Mouse (Mus musculus) T-cell, adult 2 months (primary cell): ENCODE results near the gene 9330182L06Rik.

Experiments used
- DNase-seq: peaks from one replicate; pipeline ENCODE4 v3.0.0; 2022; ENCODE audit warnings: low spot score

9330182L06Rik gene

DNA sequence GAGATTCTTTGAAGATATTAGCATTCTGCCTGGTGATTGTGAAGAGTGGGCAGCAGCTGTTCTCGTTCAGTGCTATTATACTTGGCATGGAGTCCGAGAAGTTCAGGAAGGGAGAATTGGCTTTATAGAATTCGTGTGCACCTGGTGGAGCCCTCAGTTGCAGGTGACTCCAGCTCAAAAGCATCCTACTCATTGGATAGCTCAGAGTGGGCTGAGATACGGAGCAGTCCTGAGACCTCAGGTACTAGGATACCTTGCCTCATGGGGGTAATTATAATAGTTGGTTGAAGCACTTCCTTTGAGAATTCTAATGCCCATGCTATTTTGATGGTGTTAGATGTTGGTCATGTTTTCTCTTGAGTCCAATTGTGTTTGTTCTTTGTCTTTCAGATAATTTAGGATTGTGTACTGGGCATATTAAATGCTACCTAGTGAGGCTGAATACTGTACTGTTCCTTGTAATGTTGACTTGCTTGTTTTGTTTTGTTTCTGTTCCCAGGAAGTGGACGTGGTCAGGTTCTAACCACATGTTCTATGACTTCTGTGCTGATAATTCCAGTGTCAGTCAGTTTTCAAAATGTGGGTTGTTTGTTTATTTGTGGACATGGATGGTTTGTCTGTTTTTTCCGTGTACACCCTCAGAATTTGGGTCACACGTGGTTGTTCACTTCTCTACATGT, 96.2 kb downstream of the 9330182L06Rik start:
- DNase-seq = no peak

DNA sequence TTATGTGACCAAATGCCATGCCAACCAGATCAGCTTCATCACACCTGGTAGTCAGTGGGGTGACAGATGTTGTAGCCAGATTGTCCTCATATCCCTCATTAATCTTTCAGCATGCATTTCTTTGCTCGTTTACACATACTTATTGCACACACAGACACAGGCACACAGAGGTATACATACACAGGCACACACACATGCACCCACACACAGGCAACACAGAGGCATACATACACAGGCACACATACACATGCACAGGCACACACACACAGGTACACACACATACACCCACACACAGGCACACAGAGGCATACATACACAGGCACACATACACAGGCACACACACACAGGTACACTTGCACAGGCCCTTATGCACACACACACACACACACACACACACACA, 99.0 kb downstream of the 9330182L06Rik start:
- DNase-seq = no peak

DNA sequence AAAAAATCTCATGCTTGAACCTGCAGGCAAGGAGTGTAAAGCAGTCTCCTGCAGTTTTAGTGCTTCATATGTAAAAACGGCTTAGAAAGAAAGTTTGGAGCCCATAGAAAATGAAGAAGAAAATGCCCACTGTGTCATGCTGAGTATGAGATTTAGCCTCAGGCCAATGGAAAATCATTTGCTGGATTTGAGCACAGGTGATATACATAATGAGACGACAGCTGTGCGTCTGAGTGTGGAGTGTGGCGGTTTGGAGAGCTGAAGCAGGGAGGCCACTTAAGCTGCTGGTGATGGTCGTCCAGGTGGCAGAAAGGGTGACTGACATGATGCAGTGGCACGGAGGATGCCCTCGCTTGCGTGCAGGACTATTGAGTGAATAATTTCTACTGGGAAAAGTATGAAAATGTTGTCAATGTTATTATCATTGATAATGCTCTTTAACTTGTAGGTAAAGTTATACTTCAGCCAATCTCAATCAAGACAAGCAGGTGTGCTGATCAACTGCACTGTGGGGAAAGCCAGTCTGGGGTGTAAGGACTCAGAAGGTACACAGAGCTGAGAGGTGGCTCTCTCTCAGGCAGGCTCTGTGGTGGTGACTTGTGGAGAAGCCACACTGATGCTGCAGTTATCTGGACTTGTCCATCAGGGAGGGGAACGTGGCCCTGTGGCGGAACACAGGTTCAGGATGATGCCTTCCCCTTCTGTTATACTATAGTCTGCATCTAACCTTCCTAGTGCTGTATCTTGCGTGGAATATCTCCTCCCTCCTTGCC, 102.2 kb downstream of the 9330182L06Rik start:
- no peak for DNase-seq

DNA sequence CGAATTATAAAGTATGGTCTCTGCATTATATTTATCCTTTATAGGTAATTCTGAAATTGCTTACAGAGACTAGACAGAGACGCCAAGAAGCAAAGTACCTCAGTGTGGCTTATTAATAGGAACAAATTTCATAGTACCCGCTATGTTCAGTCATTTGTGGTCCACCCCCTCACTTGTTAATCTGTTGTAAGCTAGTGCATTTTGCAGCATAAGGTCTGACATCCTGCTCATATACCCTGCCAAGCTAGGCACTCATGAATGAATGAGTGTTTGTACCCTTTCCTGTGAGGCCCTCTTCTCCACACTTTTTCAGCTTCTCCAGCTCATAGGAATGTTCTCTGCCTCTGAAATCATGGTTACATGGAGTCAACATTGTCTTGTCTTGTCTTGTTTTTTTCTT, 105.2 kb downstream of the 9330182L06Rik start:
- no peak for DNase-seq

DNA sequence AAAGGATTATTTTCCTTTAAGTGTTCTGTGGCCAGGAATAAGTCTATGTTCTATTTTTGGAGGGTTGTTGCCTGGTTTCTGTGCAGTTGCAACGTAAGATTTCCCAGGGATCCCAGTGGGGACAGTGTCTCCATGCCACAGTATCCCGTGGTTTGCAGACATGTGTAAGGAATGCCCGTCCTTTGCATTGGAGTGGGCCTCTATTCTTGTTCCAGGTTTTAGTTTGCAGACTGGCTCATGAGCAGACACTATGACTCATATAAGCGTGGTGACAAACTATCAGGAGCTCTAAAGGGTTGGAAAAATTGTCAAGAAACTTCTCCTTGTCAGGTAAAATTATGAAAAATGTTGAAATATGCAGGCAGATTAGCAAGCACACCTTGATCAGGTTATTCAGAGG, 107.4 kb downstream of the 9330182L06Rik start:
- DNase-seq = no peak

DNA sequence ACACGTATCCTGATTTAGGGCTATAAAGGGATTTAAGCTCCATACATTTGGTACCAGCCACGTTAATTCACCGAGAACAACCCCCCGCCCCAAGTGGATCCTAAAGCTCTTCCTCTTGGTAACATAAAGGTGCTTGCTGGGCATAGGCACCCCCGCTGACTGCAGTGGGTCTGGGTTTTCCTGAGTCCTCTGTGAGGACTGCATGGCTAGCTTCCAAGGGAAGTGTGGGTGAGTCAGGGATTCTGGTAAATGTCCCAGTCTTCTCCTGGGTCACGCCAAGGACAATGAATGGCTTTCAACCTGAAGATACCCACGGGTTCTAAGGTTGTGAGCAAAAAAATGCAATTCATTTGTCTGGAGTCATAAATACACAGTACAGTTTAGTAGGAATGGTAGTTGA, 124.0 kb downstream of the 9330182L06Rik start:
- no peak for DNase-seq

DNA sequence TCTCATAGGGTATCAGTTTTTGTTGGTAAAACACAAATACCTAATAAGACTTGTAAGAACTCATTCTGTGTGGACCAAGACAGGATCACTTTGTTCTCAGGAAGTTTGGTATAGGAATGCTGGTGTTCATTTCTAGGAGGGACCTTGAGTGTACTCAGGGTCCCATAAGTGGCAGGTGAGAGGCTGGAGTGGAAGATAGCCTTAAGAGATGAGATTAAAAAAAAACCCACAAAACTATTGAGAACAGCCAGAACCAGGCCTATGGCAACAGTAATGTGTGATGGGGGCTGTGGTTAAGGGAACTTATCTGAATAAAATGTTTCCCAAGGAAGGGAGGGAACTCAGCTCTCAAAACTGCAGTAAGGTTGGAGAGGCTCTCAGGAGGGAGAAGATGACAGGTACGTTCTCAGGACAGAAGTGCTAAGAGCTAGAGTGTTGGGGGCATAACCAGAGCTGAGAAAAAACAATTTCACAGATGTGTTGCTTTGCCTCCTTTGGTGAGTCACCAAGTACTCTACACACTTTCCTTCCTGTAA, 126.0 kb downstream of the 9330182L06Rik start:
- DNase-seq = no peak

DNA sequence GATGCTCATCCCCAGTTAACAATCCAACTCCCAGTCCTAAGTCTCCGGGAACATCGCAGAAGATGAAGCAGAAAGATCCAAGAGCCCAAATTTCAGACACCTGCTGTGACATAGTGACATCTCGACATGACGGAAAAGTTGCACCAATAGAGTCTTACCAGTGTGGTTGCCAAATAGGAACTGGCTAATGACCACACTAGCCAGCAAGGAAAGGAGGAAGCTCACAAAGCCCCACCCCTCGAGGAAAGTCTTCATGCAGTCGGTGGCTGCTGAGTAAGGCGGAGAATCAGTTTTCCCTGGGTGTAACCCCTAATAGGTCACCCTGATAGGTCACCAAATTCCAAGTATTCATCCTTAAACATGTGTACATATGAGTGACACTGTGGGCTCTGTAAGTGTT, 151.2 kb downstream of the 9330182L06Rik start:
- DNase-seq = no peak

DNA sequence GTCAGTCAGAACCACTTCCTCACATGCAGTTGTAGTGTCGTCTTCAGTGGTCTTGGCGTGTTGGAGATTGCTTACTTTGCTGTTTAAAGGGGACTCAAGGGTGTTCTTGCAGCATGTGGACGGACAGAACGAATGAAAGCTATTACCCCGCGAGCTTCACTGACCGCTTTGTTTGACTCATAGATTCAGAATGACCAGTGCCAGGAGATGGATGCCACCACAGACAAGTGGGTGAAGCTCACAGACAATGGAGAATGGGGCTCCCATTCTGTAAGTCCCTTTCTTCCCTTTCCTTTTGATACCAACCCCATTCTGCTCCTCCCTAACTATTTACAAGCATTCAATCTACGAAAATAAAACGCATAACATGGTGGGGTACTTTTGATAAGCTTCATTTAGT, 151.9 kb downstream of the 9330182L06Rik start:
- no peak for DNase-seq

DNA sequence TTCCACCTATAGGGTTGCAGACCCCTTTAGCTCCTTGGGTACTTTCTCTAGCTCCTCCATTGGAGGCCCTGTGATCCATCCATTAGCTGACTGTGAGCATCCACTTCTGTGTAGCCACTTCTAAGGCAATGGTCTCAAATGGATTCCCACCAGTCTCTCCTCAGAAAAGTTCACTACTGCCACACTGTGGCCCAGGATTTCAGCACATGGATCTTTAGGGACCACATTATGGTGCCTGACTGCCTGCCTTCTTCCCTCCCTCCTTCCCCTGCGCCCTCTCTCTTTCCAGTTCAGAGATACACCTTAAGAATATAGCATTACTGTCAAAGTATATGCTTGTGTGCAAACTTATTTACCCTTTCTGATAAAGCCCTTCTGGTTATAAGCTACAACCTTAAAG, 154.0 kb downstream of the 9330182L06Rik start:
- no peak for DNase-seq

DNA sequence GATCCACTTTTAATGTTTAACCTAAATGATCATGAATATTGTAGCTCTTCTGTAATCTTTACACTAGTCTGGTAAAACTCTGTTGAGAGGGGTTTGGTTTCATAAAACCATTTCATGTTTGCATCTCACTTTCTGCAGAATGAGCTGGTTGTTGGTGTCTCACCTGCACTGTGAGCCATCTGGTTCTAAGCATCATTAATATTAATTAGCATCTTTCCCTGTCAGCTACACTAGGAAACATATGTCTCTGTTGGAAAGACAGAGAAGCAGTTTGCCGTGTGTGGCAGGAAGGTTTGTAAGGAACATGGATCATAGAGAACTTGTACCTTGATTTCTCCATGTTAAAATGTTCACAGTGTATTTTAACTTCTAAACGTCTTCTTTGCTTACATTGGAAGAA, 158.5 kb downstream of the 9330182L06Rik start:
- no peak for DNase-seq

DNA sequence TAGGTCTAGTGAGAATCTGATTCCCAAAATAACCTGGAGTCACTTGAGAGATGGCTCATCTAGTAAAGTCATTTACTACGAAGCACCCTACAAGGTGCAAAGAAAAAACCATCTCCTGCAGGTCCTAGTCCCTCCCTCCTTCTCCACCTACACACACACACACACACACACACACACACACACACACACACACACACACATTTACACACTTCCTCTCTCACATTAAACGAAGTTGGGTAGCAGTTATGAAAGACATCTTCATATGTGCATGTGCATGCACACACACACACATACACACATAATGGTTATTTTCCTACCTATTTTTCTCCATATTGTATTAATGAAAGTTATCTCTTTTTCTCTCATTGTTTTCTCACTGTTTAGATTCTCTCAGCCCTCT, 161.2 kb downstream of the 9330182L06Rik start:
- no peak for DNase-seq

DNA sequence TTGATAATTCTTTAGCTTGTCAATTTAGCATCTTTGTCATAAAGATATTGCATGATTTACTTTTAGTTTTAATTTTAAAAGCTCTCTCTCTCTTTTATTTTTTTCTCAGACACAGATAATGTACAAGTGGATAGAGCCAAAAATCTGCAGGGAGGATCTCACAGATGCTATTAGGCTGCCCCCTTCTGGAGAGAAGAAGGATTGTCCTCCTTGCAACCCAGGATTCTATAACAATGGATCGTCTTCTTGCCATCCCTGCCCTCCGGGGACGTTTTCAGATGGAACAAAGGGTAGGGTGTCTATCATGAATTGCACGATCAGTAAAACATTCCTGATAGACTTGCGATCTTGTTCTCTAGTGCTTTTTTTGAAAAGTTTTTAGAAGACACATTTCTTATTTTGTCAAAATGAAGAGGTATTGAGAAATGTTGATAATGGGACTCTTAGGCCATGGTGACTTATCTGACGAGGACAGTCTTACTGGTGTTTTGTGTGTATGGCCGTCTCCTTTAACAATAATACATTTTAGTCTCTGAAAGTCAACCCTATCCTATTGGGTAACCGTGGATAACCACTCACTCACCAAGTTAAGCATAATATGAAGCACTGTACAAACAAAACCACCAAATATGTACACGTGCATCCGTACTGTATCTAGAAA, 161.8 kb downstream of the 9330182L06Rik start:
- DNase-seq = no peak

DNA sequence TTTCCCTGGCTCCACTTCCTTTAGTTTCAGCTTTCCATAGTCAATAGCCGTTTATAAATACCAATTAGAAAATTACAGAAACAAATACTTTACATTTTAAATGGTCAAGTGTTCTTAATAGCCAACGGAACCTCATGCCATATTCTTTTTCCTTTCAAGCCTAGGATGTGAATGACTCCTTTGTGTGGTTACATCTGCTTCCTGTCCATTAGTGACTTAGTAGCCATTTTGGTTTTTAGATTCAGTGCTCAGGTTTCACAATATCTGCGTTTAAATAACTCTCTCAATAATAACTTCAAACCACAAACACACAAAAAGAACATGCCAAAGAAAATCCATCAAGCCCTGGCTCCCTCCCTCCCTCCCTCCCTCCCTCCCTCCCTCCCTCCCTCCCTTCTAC, 162.8 kb downstream of the 9330182L06Rik start:
- DNase-seq = no peak

DNA sequence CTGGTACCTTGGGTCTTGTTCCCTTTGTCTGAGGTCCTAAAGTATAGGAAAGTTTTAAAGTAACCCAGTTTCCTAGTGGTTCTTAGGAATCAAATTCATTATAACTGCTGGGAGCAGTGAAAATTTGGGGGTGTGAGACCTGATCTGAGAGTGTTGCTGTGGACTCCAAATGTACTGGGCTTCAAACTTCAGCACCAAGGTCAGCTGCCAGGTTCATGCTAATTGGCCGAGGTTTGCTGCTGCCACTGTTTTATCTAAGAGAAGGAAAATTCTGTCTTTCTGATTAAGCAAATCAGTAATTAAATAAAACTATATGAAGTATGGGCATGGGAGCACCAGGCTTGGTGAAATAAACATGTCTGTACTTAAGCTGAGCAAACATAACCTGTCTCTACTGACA, 180.2 kb downstream of the 9330182L06Rik start:
- DNase-seq = no peak

DNA sequence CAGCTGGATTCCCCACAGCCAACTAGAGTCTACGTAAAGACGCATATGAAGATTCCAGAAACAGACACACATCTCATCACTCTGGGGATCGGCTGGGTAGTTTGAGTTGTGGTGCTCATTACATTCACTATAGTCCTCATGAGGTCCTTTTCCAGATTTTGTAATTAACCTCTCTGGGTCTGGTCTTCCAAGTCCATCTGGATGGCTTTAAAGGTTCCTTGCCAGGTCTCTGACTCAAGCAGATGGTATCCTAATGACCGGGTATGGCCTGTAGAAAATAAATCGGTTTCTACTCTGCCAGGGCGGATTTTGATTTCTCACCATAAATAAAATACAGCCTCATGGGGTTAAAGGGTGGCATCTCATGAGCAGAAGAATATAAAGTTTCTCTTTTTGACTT, 183.0 kb downstream of the 9330182L06Rik start:
- DNase-seq = no peak

DNA sequence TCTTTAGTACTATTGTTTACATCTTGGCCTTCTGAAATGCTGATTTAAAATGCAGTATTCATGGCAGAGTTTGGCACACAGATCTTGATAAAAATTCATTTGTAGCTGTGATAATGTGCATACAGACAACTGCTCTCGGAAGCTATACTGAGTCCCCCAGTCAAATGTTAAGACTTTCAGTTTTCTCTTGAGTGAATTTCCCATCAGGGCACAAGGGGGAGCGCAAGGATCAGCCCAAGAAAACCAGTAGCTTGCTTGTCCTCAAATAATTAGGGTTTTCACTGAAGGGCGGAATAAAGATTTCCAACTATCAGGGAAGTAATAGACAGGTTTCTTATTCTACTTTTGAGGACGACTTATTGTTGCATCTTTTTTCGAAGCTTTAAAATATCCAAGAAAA, 183.7 kb downstream of the 9330182L06Rik start:
- no peak for DNase-seq

DNA sequence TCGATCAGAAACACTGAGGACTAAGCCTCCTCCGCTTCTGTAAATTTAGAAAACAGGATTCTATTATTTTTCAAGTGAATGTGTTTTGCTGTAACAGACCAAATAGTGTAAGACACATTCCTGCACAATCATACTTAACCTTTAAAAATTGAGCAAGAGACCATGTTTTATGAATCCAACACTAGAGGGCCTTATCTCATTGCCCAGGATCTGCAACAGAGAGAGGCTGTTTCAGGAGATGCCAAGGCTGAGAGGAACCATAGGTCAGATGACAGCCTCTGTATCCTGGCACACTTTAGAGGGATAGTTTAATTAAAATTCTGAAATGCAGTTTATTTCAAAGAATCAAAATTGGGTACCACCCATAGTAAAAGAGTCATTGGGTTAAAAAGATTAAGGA, 187.4 kb downstream of the 9330182L06Rik start:
- no peak for DNase-seq

DNA sequence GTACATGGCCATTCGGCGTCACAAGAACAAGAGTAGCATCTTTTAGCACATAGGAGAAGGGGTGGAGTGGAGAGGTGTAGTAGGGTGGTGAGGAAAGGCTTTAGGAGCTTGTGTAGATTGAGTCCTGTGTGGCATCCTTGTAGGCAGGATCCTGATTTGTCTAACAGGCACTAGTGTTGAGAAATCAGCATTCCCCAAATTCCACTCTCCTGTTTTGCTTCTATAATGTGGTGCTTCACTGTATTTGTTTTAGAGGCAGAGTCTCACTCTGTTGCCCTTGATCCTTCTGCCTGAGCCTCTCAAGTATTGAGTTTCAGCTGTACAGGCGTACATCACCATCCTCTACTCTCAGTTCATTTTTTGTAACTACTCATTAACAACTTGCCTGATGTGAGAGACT, 211.7 kb downstream of the 9330182L06Rik start:
- DNase-seq = no peak

DNA sequence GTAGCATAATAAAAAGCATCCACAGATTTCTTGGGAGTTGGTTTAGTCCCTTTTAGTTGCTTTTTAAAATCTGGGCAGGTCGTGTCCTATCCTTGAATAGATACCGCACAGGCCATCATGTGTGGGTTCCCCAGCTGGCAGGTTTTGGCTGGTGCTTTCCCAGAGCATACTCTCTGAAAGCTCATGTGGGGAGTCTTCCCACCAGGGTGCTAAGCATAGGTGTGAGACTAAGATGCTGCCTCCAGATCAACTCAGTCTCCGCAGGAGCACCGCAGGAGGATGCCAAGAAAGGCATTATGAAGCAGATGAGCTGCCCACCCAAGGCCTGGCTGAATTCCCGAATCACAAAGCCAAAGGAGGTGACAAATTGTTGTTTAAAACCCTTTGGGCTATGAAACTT, 229.5 kb downstream of the 9330182L06Rik start:
- DNase-seq = no peak

DNA sequence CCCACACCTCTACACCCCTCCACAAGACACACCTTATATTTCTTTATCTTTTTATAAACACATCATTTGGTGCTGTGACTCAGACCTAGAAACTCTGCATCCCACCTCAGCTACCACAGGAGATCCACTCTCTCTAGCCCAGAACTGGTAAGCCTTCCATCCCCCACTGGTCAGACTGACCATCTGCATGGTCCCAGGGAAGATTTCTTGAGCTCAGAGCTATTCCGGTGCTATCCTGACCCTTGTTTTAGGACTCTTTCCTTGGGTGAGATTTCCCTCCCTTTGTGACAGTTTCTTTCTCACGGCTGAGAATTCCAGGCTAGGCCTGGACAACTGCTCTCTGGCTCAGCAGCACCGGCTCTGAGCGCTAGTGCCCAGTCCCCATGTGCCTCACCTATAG, 231.3 kb downstream of the 9330182L06Rik start:
- DNase-seq = no peak

DNA sequence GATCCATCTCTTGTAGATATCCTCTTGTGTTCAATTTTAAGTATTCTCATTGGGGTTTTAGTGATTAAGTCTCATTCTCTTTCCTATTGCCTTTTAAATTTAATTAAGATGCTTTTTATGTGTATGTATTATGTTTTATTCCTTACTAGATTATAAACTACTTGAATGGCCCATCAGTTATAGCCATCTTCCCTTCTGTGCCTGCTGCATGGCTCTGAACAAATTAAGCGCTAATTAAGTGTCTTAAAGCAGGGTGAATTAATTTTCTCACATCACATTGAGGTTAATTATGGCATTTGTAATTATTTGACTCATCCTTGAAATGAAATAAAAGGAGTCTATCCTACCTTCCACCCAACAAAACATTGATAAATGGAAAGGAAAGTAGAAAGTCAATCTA, 245.1 kb downstream of the 9330182L06Rik start:
- no peak for DNase-seq

DNA sequence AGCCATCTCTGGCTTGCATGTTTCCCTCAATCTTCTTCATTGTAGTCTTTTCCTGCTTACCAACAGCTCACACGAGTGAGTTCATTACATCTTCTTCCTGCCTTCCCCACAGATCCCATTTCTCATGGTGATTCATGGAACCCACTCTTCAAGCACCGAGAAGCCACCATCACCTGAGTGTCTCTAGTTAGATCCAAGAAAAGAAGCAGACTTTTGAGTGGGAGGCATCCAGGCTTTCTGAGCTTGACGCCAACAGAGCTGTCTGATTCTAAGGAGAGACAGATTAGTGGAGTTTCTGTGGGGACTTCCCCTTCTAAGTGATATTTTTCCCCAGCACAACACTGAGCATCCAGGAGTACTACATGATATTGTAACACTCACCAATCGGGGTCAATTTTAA, 259.6 kb downstream of the 9330182L06Rik start:
- no peak for DNase-seq
